7 mouse cellular contexts compared by ENCODE assay signal in the genomic region with DNA sequence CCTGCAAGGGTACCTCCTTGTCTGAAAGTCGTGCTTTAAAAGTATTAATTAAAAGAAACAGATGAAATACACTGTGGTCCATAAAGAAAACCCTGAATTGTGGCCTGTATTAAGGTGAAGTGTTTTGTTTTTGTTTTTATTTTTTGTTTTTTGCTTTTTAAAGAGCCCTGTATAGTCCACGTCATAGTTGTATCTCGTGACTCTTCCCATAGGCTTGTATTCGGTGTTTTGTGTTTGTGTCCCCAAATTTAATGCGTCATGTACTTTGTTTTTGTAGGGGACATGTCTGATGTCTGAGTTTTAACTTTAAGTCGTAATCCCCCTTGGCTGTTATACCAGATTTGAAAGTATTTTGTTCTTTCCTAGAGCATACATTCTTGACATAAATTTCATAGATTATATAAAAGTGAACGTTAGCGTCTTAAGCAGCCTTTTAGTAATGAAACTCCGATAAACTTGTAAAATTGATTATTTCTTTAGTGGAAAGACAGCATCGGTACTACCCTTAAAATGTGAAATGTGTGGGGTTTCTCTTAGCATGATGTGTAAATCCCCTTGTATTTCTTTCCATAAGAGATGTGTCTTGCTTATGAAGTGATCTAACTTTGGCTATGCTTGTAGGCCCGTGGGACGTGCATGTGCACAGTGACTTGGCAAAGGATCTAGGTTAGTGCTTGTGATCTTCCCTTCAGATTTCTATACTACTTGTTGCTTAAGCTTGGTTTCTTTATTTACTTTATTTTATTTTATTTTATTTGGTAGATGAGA. TPM values are rescaled to one million over a fixed set of nuclear protein-coding genes. Genes with fewer than 3 reads are reported as not detected.
DNase-seq lines count a peak whose midpoint lies in the region; ATAC-seq and TF ChIP-seq lines count a peak whose summit lies in the region.

No protein-coding gene starts in this region.

- peak overlapping the region; percentile 60 for H3K4me2 ChIP-seq in lung, embryonic 16.5 days (ENCODE audit: low read depth, low read length)

- no peak for DNase-seq in lung, postnatal 25 days (ENCODE audit: low spot score)
- DNase-seq in embryonic facial prominence, embryonic 10.5 days (ENCODE audit: low spot score): no peak
- DNase-seq in limb, embryonic 10.5 days (ENCODE audit: low spot score): no peak
- DNase-seq in ovary, adult 18-20 months (ENCODE audit: low spot score): no peak
- no peak for DNase-seq in urinary bladder, postnatal 36 days (ENCODE audit: low spot score in 2 of 2)

- ATAC-seq in lung, embryonic 16.5 days (ENCODE audit: low read depth): no peak

- H3K27me3 ChIP-seq in lung, embryonic 16.5 days (ENCODE audit: control insufficient read depth, insufficient read depth, low read depth, low read length): no peaks in the 10 kb centered on the region
- no peaks in the 10 kb centered on the region for H3K27me3 ChIP-seq in embryonic facial prominence, embryonic 10.5 days (replicated peaks; ENCODE audit: low read depth, poor library complexity, severe bottlenecking)
- H3K27me3 ChIP-seq in limb, embryonic 10.5 days (ENCODE audit: low read depth, poor library complexity, severe bottlenecking): no peaks in the 10 kb centered on the region
- no peaks in the 10 kb centered on the region for H3K27me3 ChIP-seq in small intestine, adult 2 months (ENCODE audit: control insufficient read depth, insufficient read depth, low read length)

- H3K36me3 ChIP-seq in lung, embryonic 16.5 days (ENCODE audit: control insufficient read depth, insufficient read depth, low read length): peaks cover 7% of the 10 kb centered on the region; the same call in 1 of the 2 replicates
- H3K36me3 ChIP-seq in embryonic facial prominence, embryonic 10.5 days (replicated peaks): peaks cover 33% of the 10 kb centered on the region
- peaks cover 38% of the 10 kb centered on the region for H3K36me3 ChIP-seq in limb, embryonic 10.5 days
- H3K36me3 ChIP-seq in small intestine, adult 2 months (ENCODE audit: control insufficient read depth, insufficient read depth, low read length): peaks cover 10% of the 10 kb centered on the region

- peak overlapping the region; percentile 70 for H3K4me3 ChIP-seq in lung, embryonic 16.5 days (ENCODE audit: low read length)
- H3K4me3 ChIP-seq in embryonic facial prominence, embryonic 10.5 days: peak overlapping the region; percentile 87
- H3K4me3 ChIP-seq in limb, embryonic 10.5 days: peak overlapping the region; percentile 82
- peak overlapping the region; percentile 77 for H3K4me3 ChIP-seq in small intestine, adult 2 months (ENCODE audit: low read depth, low read length)

- H3K4me1 ChIP-seq in lung, embryonic 16.5 days (replicated peaks; ENCODE audit: control insufficient read depth, insufficient read depth, low read length): peaks cover 10% of the 10 kb centered on the region
- H3K4me1 ChIP-seq in embryonic facial prominence, embryonic 10.5 days: peaks cover 25% of the 10 kb centered on the region
- peaks cover 24% of the 10 kb centered on the region for H3K4me1 ChIP-seq in limb, embryonic 10.5 days
- peaks cover 2% of the 10 kb centered on the region for H3K4me1 ChIP-seq in small intestine, adult 2 months (ENCODE audit: control insufficient read depth, insufficient read depth, insufficient read length, low read length)

- 37% methylated on average over 12 of the region's 12 CpGs for WGBS in lung, embryonic 16.5 days
- 54% methylated on average over 12 of the region's 12 CpGs for WGBS in embryonic facial prominence, embryonic 10.5 days
- 50% methylated on average over 12 of the region's 12 CpGs for WGBS in limb, embryonic 10.5 days
- 24% methylated on average over 12 of the region's 12 CpGs for WGBS in small intestine, adult 2 months

- peak overlapping the region; percentile 80 for H3K9ac ChIP-seq in lung, embryonic 16.5 days (ENCODE audit: low read length)

- TF ChIP-seq CTCF in small intestine, adult 2 months (IDR thresholded peaks at IDR 0.05; ENCODE audit: extremely low read depth, insufficient read length, insufficient replicate concordance, low read depth, low read length): no peak

- no peak for TF ChIP-seq POLR2A in small intestine, adult 2 months (IDR thresholded peaks at IDR 0.05; ENCODE audit: low read depth, low read length)

- no peak overlapping the region for H3K27ac ChIP-seq in lung, embryonic 16.5 days (ENCODE audit: low read length)
- H3K27ac ChIP-seq in embryonic facial prominence, embryonic 10.5 days (replicated peaks): peak overlapping the region; percentile 98
- peak overlapping the region; percentile 96 for H3K27ac ChIP-seq in limb, embryonic 10.5 days
- peak overlapping the region; percentile 76; the same call in 1 of the 2 replicates for H3K27ac ChIP-seq in small intestine, adult 2 months (ENCODE audit: insufficient read depth, low read depth, low read length)

- no peaks in the 10 kb centered on the region for H3K9me3 ChIP-seq in lung, embryonic 16.5 days (ENCODE audit: control insufficient read depth, low read length)
- no peaks in the 10 kb centered on the region for H3K9me3 ChIP-seq in embryonic facial prominence, embryonic 10.5 days
- H3K9me3 ChIP-seq in limb, embryonic 10.5 days (replicated peaks): no peaks in the 10 kb centered on the region

RNA-seq across cellular contexts. Expression of a gene that starts 1.1 kb away (rescaled TPM):
- 76.9 and 82.8 TPM in 2 replicates for polyA plus RNA-seq in lung, embryonic 16.5 days (2015; fragmentation: Nextera tagmentation; extraction: Ambion mirVana)
- polyA plus RNA-seq in embryonic facial prominence, embryonic 10.5 days (2016; fragmentation: Nextera tagmentation; extraction: Ambion mirVana): 112 and 119 TPM in 2 replicates
- polyA plus RNA-seq in limb, embryonic 10.5 days (2016; fragmentation: Nextera tagmentation; extraction: Ambion mirVana): 118 and 141 TPM in 2 replicates
- 5.7 and 19.6 TPM in 2 replicates for polyA plus RNA-seq in small intestine, adult 2 months (2012; rRNA removed)

RNA-seq across cellular contexts. Expression of a gene that starts 4.8 kb away (rescaled TPM):
- polyA plus RNA-seq in lung, embryonic 16.5 days (2015; fragmentation: Nextera tagmentation; extraction: Ambion mirVana): 19.1 and 19.2 TPM in 2 replicates
- polyA plus RNA-seq in embryonic facial prominence, embryonic 10.5 days (2016; fragmentation: Nextera tagmentation; extraction: Ambion mirVana): 14.9 and 17.2 TPM in 2 replicates
- polyA plus RNA-seq in limb, embryonic 10.5 days (2016; fragmentation: Nextera tagmentation; extraction: Ambion mirVana): 16.7 and 18.1 TPM in 2 replicates
- 6.5 and 9.6 TPM in 2 replicates for polyA plus RNA-seq in small intestine, adult 2 months (2012; rRNA removed)
